ENCODE assay signal across 8 mouse cellular contexts in the genomic region with DNA sequence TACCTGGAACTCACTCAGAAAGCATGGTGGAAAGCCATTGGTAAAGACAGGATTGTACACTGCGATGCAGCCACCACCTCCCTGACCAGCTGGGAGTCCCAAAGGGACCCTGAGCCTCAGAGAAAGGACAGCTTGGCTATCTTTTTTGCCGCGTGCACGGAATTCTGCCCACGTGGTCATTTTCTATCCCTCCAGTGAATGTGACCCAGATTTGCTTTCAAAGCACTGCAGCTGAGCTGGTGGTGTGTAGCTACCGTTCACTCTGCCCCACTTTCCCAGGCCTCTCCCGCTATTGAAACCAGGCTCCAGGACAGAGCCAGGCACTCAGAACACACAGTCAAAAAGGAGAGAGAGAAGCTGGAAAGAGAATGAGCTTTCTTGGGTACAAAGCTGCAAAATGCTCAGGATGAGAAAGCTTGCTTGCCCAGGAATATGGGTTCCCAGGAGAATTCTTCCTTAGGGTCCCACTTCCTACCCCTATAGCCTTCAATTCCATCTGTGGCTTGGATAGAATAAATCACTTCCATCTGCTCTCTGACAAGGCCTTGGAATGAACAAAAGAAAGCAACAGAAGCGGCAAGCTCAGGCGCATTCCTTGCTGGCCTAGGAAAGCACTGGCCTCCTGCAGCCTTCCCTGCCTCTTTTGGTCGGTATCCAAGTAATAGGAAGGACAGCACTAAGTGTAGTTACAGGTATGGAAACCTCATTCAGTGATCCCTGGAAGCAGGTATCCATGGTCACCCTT. TPM values are rescaled to one million over a fixed set of nuclear protein-coding genes. Genes with fewer than 3 reads are reported as not detected.
DNase-seq lines count a peak whose midpoint lies in the region; ATAC-seq and TF ChIP-seq lines count a peak whose summit lies in the region.

No protein-coding gene starts in this region.

- no peak for TF ChIP-seq CTCF in thymus, adult 2 months (IDR thresholded peaks at IDR 0.05; ENCODE audit: borderline replicate concordance, control insufficient read depth, extremely low read depth, insufficient read depth, low read length, poor library complexity)

- WGBS in kidney, embryonic 15.5 days, result 57% methylated on average over 10 of the region's 10 CpGs
- 91% methylated on average over 10 of the region's 10 CpGs for WGBS in thymus, adult 2 months

- no peaks in the 10 kb centered on the region for H3K9me3 ChIP-seq in kidney, embryonic 15.5 days (replicated peaks)

- H3K36me3 ChIP-seq in kidney, embryonic 15.5 days, result no peaks in the 10 kb centered on the region
- no peaks in the 10 kb centered on the region for H3K36me3 ChIP-seq in thymus, adult 2 months (ENCODE audit: control insufficient read depth, insufficient read depth, low read length)

- H3K4me1 ChIP-seq in kidney, embryonic 15.5 days, result peaks cover 16% of the 10 kb centered on the region
- H3K4me1 ChIP-seq in thymus, adult 2 months (replicated peaks; ENCODE audit: control insufficient read depth, insufficient read depth, low read length), result no peaks in the 10 kb centered on the region

- H3K27ac ChIP-seq in kidney, embryonic 15.5 days, result no peak overlapping the region
- H3K27ac ChIP-seq in thymus, adult 2 months (ENCODE audit: control insufficient read depth, insufficient read depth, low read length), result no peak overlapping the region

- H3K4me3 ChIP-seq in kidney, embryonic 15.5 days (replicated peaks), result no peak overlapping the region
- no peak overlapping the region for H3K4me3 ChIP-seq in thymus, adult 2 months (ENCODE audit: control insufficient read depth, insufficient read depth, low read length)

- H3K27me3 ChIP-seq in kidney, embryonic 15.5 days, result no peaks in the 10 kb centered on the region
- no peaks in the 10 kb centered on the region for H3K27me3 ChIP-seq in thymus, adult 2 months (ENCODE audit: control insufficient read depth, insufficient read depth, low read length)

- ATAC-seq in kidney, embryonic 15.5 days (replicated peaks; ENCODE audit: low FRiP score), result no peak
- ATAC-seq in monocyte, adult 5-6 weeks (replicated peaks; ENCODE audit: insufficient number of reproducible peaks, low FRiP score, low TSS enrichment, poor library complexity, severe bottlenecking), result no peak

- H3K9ac ChIP-seq in kidney, embryonic 15.5 days, result no peak overlapping the region

- no peak overlapping the region for H3K4me2 ChIP-seq in kidney, embryonic 15.5 days

- no peak for TF ChIP-seq POLR2A in thymus, adult 2 months (IDR thresholded peaks at IDR 0.05; ENCODE audit: control insufficient read depth, extremely low read depth, insufficient read depth, low read length, poor library complexity)

- DNase-seq in kidney, adult 18-20 months, result peak; percentile 18
- peak; percentile 77 for DNase-seq in cerebellum, adult 9-11 months
- peak; percentile 53 to 72 for DNase-seq in frontal cortex, postnatal 14 days (ENCODE audit: low spot score in 2 of 2)
- peak; percentile 54 for DNase-seq in mesoderm, embryonic 11.5 days (ENCODE audit: low read depth, low spot score)
- no peak for DNase-seq in liver
- no peak for DNase-seq in thymus, adult 2 months

RNA-seq across cellular contexts. Expression of a gene that starts 6.9 kb away (rescaled TPM):
- 38.1 and 41.2 TPM in 2 replicates for polyA plus RNA-seq in kidney, embryonic 15.5 days (2015; fragmentation: Nextera tagmentation; extraction: Ambion mirVana)
- 368 to 783 TPM (median 392 TPM) in 3 replicates for total RNA-seq in monocyte, adult 5-6 weeks (2017)
- 104 and 121 TPM in 2 replicates for polyA plus RNA-seq in thymus, adult 2 months (2012; rRNA removed)

RNA-seq across cellular contexts. Expression of a gene that starts 40.8 kb away (rescaled TPM):
- polyA plus RNA-seq in kidney, embryonic 15.5 days (2015; fragmentation: Nextera tagmentation; extraction: Ambion mirVana), result 314 and 337 TPM in 2 replicates
- 58.3 to 116 TPM (median 73.9 TPM) in 3 replicates for total RNA-seq in monocyte, adult 5-6 weeks (2017)
- 41.9 and 44.2 TPM in 2 replicates for polyA plus RNA-seq in thymus, adult 2 months (2012; rRNA removed)

Comparison
In these comparisons a context has a peak if more than half of its experiments do, and no peak if none do; other contexts are left out.
1. DNase-seq: peak in kidney, adult 18-20 months (single experiment), cerebellum, adult 9-11 months (single experiment), frontal cortex, postnatal 14 days (2 of 2) and mesoderm, embryonic 11.5 days (single experiment); none in liver (single experiment) and thymus, adult 2 months (single experiment).